Mouse (Mus musculus) CH12.LX (cell line): Measurements from ENCODE around the gene Vipr2.

ENCODE experiments used
- BHLHE40 ChIP-seq: IDR thresholded peaks from 2 replicates; pipeline ENCODE4 v1.6.1; 2011; ENCODE audit warnings: mild to moderate bottlenecking, low read depth, low read length, improper control_type of control experiment
- CHD1 ChIP-seq: IDR thresholded peaks from 2 replicates; pipeline ENCODE4 v1.6.1; 2012; ENCODE audit warnings: low read depth, low read length, improper control_type of control experiment, inconsistent platforms
- CTCF ChIP-seq, 2 experiments: IDR thresholded peaks in 1 of 2; conservative IDR thresholded peaks in 1 of 2; 2 replicates each; pipeline ENCODE4 v1.5.1; 2011 to 2012; ENCODE audit warnings: low read depth in 2 of 2, low read length in 2 of 2, improper control_type of control experiment in 1 of 2, inconsistent platforms in 1 of 2, mild to moderate bottlenecking in 1 of 2, moderate library complexity in 1 of 2
- E2F4 ChIP-seq: IDR thresholded peaks from 2 replicates; pipeline ENCODE4 v1.6.1; 2011; ENCODE audit warnings: low read depth, low read length, improper control_type of control experiment; ENCODE audit not compliant: insufficient replicate concordance
- ETS1 ChIP-seq: conservative IDR thresholded peaks from 2 replicates; pipeline ENCODE4 v1.6.1; 2012; ENCODE audit warnings: low read depth, mild to moderate bottlenecking, inconsistent platforms, low read length, improper control_type of control experiment, moderate library complexity
- MAX ChIP-seq: IDR thresholded peaks from 2 replicates; pipeline ENCODE4 v1.6.1; 2011; ENCODE audit warnings: low read length, improper control_type of control experiment
- POLR2A ChIP-seq: IDR thresholded peaks from 2 replicates; pipeline ENCODE4 v1.6.1; 2011; ENCODE audit warnings: low read depth, mild to moderate bottlenecking, improper control_type of control experiment, low read length
- POLR2AphosphoS2 ChIP-seq: IDR thresholded peaks from 2 replicates; pipeline ENCODE4 v1.6.1; 2011; ENCODE audit warnings: low read depth, low read length, improper control_type of control experiment
- RCOR1 ChIP-seq: conservative IDR thresholded peaks from 2 replicates; pipeline ENCODE4 v1.6.1; 2012; ENCODE audit warnings: low read depth, mild to moderate bottlenecking, inconsistent platforms, low read length, improper control_type of control experiment
- SIN3A ChIP-seq: IDR thresholded peaks from 2 replicates; pipeline ENCODE4 v1.6.1; 2012; ENCODE audit warnings: low read length, improper control_type of control experiment, inconsistent platforms
- USF1 ChIP-seq: IDR thresholded peaks from 2 replicates; pipeline ENCODE4 v1.6.1; 2014; ENCODE audit warnings: low read depth, mild to moderate bottlenecking, inconsistent platforms, low read length, improper control_type of control experiment
- ZC3H11A ChIP-seq: IDR thresholded peaks from 2 replicates; pipeline ENCODE4 v1.6.1; 2012; ENCODE audit warnings: low read depth, mild to moderate bottlenecking, inconsistent platforms, low read length, improper control_type of control experiment
- ZKSCAN1 ChIP-seq: IDR thresholded peaks from 2 replicates; pipeline ENCODE4 v1.6.1; 2012; ENCODE audit warnings: low read depth, inconsistent platforms, low read length, improper control_type of control experiment, borderline replicate concordance
- ZNF384 ChIP-seq: IDR thresholded peaks from 2 replicates; pipeline ENCODE4 v1.6.1; 2012; ENCODE audit warnings: low read depth, low read length, improper control_type of control experiment, inconsistent platforms

GRCm38 (mm10) chr12:116130936-116131335 is 53.4 kb downstream of the Vipr2 start:
- TF ChIP-seq BHLHE40 (no peak), SIN3A (no peak), USF1 (no peak), POLR2A (no peak), CTCF (conservative IDR thresholded peaks at IDR 0.05 in 1 of 2, IDR thresholded peaks at IDR 0.05 in 1 of 2; ENCODE audit: low read depth in 2 of 2, low read length in 2 of 2) (no peak), MAX (no peak), ZC3H11A (no peak), ZKSCAN1 (no peak), ETS1 (no peak), POLR2AphosphoS2 (no peak), RCOR1 (no peak), ZNF384 (no peak), CHD1 (no peak), E2F4 (no peak)
